Mouse (Mus musculus) embryo, embryonic 11.5 days (tissue): ENCODE data around the gene Zxdc.

Experiments
- DNase-seq: peaks from one replicate; pipeline ENCODE4 v3.0.0-alpha.2; 2012; ENCODE audit warnings: low read depth, low spot score

The Zxdc gene

DNA sequence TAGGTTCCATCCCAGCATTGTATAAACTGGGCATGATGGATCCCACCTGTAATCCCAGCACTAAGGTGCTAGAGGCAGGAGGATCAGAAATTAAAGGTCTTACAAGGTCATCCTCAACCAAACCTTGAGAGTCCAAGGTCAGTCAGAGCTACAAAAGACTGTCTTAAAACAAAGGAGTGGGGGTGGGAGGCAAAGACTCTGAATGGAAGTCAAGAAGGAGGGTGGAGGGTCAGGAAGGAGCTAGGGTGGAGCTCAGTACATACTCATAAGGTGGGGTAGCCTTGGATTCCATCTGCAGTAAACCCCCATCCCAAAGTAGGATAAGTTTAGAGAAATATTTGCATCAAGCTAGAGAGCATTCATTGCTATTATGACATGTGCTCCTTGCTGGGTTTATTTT, 83.3 kb downstream of the Zxdc start:
- no peak for DNase-seq
